Mouse (Mus musculus) brain, embryonic 14.5 days (tissue): ENCODE data around the gene Gnpnat1. TPM values are rescaled to one million over a fixed set of nuclear protein-coding genes. Genes with fewer than 3 reads are reported as not detected.
A peak's percentile ranks its signal among the peaks of the same experiment; 100 is the strongest.

Experiments
- DNase-seq: peaks from one replicate; pipeline ENCODE4 v3.0.0-alpha.2; 2011; ENCODE audit warnings: low read depth
- CTCF ChIP-seq: fragments of 200-500 bp; IDR thresholded peaks from 2 replicates; pipeline ENCODE4 v1.5.1; 2012; ENCODE audit warnings: inconsistent platforms, mild to moderate bottlenecking, moderate library complexity, borderline replicate concordance; ENCODE audit not compliant: insufficient read depth, insufficient read length; ENCODE audit errors: extremely low read depth
- POLR2A ChIP-seq: fragments of 200-500 bp; IDR thresholded peaks from 2 replicates; pipeline ENCODE4 v1.6.1; 2012; ENCODE audit warnings: mild to moderate bottlenecking, inconsistent platforms, borderline replicate concordance; ENCODE audit not compliant: poor library complexity, insufficient read depth, insufficient read length, severe bottlenecking; ENCODE audit errors: extremely low read depth
- polyA plus RNA-seq: library from polyadenylated mRNA; depleted of rRNA; stranded (reverse); fragments of >200 nt; gene quantifications from 2 replicates; pipeline ENCODE4 v1.2.3, GENCODE M21; 2012

The Gnpnat1 gene
- polyA plus RNA-seq, 1 experiment: 12.5 TPM

- DNase-seq: no peak
- no peak for TF ChIP-seq POLR2A
- TF ChIP-seq CTCF: peak; percentile 46; the same call in 1 of the 2 replicates
Measured at GRCm38 (mm10) chr14:45434220-45434619, 29.5 kb upstream of the Gnpnat1 start.

GRCm38 (mm10) chr14:45432003-45432402, 27.3 kb upstream of the Gnpnat1 start:
- peak; percentile 58; the same call in 1 of the 2 replicates for TF ChIP-seq CTCF
- no peak for TF ChIP-seq POLR2A
- no peak for DNase-seq

DNA sequence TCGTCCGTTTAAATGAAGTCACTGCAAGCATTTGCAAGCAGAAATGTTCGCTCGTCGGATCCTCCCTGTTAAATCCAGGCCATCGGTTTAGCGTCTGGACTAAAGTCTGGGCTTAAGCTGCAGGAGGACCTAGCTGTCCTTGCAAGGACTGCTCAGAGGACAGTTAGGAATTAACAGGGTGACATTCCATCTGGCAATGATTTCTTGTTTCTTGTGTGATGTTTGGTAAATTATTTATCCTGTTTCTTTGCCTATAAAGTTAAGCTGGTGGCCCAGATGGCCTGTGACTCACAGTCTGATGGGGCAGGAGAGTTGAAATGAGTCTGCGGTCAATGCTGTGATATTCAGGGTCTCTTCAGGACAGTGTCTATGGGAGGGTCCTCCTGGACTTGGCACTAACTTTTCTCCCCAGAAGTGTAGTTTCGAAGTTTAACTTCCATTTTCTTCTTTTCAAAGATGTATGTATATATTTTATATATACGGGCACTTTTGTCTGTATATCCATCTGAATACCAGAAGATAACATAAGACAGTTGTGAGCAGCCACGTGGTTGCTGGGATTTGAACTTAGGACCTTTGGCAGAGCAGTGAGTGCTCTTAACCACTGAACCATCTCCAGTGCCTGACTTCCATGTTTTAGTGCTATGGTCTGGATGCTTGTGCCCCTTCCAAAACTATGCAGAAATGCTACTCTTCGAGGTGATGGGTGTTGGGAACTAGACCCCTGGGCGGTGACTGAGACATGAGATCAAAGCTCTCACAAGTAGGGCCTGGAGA, 25.5 kb upstream of the Gnpnat1 start:
- no peak for DNase-seq
- no peak for TF ChIP-seq CTCF
- TF ChIP-seq POLR2A: no peak

DNA sequence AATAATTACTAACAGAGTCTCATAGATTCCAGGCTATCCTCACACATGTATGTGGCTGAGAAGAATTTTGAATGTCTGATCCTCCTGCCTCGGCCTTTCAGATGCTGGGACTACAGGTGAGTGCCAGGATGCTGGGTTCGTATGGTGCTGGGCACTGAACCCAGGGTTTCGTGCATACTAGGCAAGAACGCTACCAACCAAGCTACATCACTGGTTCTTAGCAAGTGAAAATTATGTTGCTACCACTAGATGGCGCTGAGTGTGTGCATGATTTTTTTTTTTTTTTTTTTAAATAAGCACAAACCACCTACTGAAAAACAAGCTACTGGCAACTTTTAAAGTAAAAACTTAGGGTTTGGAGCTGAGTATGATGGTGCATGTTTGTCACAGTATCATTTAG, 18.5 kb upstream of the Gnpnat1 start:
- peak; percentile 90 for DNase-seq
- TF ChIP-seq POLR2A: no peak
- peak; percentile 55; the same call in 1 of the 2 replicates for TF ChIP-seq CTCF

DNA sequence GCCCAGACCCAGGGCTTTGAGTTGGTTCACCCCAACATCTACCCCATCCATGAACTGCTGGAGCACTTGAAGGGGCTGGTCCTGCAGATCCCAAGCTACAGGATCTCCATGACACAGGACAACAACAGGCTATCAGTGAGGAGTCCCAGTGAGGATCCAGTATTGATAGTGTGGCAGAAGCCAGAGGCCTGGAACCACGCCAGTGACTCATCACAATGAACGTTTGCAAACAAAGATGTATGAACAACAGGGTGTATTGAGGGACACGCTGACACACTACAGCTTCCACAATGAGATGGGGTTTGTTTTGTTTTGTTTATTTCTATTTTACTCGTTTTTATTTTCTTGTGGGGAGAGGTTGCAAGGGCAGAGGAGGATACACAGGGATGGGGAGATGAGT, 17.7 kb upstream of the Gnpnat1 start:
- DNase-seq: no peak
- no peak for TF ChIP-seq POLR2A
- no peak for TF ChIP-seq CTCF

- TF ChIP-seq POLR2A (no peak), CTCF (no peak)
- DNase-seq: no peak
Measured at GRCm38 (mm10) chr14:45419323-45419722, 14.6 kb upstream of the Gnpnat1 start.

DNA sequence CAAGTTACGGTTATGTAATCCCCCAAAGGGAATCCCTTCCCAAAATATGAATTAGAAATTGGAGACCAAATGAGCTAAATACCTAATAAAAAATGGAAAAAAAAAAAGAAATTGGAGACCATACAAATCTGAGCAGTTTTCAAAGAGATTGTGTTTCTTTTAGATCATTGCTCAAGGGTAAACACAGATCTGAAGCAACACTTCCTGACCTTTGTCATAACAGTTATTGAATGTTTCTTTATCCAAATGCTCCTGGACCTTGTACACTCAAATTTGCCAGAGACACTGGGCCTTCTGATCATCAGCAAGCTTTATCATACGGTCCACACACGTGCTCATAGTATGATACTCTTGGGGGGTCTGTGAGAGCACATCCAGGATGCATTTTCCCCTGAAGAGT, 13.8 kb upstream of the Gnpnat1 start:
- TF ChIP-seq CTCF (no peak), POLR2A (no peak)
- no peak for DNase-seq

DNA sequence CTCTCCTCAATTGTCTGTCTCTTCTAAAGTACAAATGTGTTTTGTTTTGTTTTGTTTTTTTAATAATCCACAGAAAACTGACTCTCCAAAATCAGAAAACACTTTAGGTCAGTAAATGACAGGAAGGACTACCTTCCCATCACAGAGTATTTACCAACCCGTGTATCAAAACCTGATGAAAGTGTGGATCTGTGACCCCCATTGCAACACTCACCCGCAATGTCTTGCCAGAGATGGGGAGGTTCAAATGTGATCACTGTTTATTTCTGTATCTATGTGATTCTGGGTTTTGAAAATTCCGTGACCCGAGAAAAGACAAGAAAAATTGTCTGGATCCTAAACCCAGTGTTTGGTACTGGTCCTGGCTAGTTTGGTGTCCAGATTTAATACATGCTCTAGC, 11.6 kb upstream of the Gnpnat1 start:
- no peak for TF ChIP-seq CTCF
- no peak for DNase-seq

DNA sequence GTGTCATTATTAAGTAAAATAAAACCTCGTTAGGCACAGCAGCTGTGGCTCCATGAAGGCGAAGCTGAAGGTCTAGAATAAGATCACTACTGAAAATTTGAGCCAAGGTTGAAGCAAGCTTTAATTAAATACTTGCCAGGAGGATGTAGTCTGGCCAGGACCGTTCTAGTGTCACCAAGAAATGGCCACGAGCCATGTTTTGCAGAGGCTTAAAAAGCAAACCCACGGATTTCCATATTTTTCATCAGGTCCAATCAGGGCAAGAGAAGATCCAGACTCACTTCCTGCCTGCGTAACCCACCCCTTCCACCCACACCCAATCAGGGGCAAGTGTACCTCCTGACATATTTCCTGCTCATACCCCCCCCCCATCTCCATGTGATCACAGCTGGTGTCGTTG, 1.1 kb downstream of the Gnpnat1 start:
- peak; percentile 7 for DNase-seq
- TF ChIP-seq POLR2A (no peak), CTCF (no peak)

- TF ChIP-seq CTCF (peak; percentile 22; the same call in 1 of the 2 replicates), POLR2A (no peak)
- DNase-seq: peak; percentile 6
Measured at GRCm38 (mm10) chr14:45399836-45400235, 4.9 kb downstream of the Gnpnat1 start.

- no peak for DNase-seq
- TF ChIP-seq POLR2A (no peak), CTCF (no peak)
Measured at GRCm38 (mm10) chr14:45389194-45389593, 15.5 kb downstream of the Gnpnat1 start.

DNA sequence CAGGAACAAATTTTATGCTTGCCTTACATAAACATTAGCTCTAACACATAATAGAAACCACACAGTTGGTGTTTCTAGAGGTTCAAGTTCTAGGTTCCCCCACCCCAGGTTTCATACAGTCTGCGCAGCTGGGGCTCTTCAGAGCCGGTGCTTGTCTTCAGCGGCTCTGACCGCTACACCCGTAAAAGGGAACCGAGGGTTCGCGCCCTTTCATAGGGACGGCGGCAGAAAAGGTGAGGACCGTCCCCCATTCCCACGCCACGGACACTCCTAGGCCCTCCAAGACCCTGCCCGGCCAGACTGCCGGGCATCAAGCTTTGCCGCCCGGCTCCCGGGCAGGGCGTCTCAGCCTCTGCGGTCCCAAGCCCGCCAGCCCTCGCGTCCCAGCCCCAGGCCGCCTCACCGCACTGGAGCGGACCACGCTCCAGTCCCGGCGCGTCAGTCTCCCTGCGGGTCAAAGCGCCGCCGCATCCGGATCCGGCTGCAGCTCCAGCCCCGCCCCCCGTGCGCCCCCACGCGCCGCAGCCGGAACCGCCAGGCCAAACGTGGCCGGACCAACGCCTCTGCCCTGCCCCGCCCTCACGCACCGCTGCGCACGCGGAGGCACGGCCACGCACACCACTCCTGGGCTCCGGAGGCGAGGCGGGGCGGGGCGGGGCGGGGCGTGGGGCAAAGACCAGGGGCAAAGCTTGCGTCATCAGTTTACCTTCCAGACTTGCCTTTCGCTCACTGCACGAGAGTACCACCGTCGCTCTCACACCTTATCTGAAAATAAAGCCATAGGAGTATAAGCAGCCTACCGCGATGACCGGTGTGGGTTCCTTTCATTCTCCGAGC, 16.1 kb downstream of the Gnpnat1 start:
- DNase-seq: peak; percentile 91
- TF ChIP-seq CTCF: peak; percentile 21; the same call in 1 of the 2 replicates
- TF ChIP-seq POLR2A: peak; percentile 55; the same call in 1 of the 2 replicates

- TF ChIP-seq POLR2A (no peak), CTCF (no peak)
Measured at GRCm38 (mm10) chr14:45387480-45387879, 17.2 kb downstream of the Gnpnat1 start.

More at GRCm38 (mm10) chr14:45387480-45387879, 17.2 kb downstream of the Gnpnat1 start:
- DNase-seq: no peak
